Mouse (Mus musculus) liver, postnatal 0 days (tissue): ENCODE measurements at regions not wholly inside any gene's neighbourhood (a gene's known extent, or its start where the extent isn't known, plus 50 kb on each side); places are given as distances from the start of the nearest gene placed in this dataset.

ENCODE experiments used
- ATAC-seq: fragments of 200-750 bp; cut with Nextera tagmentation; 2 replicates; pipeline ENCODE4 v1.8.0; 2017; ENCODE audit warnings: mild to moderate bottlenecking, moderate library complexity
- DNase-seq: peaks from one replicate; pipeline ENCODE4 v3.0.0-alpha.2; 2016
- H3K27ac ChIP-seq: fragments of 300-500 bp; sonication (generic); 2 replicates; pipeline ENCODE4 v1.5.1; 2014; ENCODE audit warnings: antibody characterized with exemption, moderate library complexity, mild to moderate bottlenecking, low read depth
- H3K27me3 ChIP-seq: fragments of 300-500 bp; sonication (generic); 2 replicates; pipeline ENCODE4 v1.6.1; 2014; ENCODE audit warnings: low read length, control low read depth, mixed read lengths; ENCODE audit not compliant: insufficient read depth
- H3K36me3 ChIP-seq: fragments of 300-500 bp; sonication (generic); replicated peaks from 2 replicates; pipeline ENCODE4 v1.6.1; 2014; ENCODE audit warnings: mild to moderate bottlenecking, control low read depth, low read length, moderate library complexity, mixed read lengths; ENCODE audit not compliant: insufficient read depth
- H3K4me1 ChIP-seq: fragments of 300-500 bp; sonication (generic); 2 replicates; pipeline ENCODE4 v1.6.1; 2014; ENCODE audit warnings: antibody characterized with exemption, mild to moderate bottlenecking, control low read depth; ENCODE audit not compliant: insufficient read depth
- H3K4me2 ChIP-seq: fragments of 300-500 bp; sonication (generic); 2 replicates; pipeline ENCODE4 v1.6.1; 2014; ENCODE audit warnings: low read depth, mild to moderate bottlenecking, low read length, moderate library complexity, mixed read lengths
- H3K4me3 ChIP-seq: fragments of 300-500 bp; sonication (generic); 2 replicates; pipeline ENCODE4 v1.5.1; 2014; ENCODE audit warnings: low read depth, low read length
- H3K9ac ChIP-seq: fragments of 300-500 bp; sonication (generic); replicated peaks from 2 replicates; pipeline ENCODE4 v1.6.1; 2014; ENCODE audit warnings: mild to moderate bottlenecking, moderate library complexity
- H3K9me3 ChIP-seq: fragments of 300-500 bp; sonication (generic); 2 replicates; pipeline ENCODE4 v1.6.1; 2016; ENCODE audit warnings: mild to moderate bottlenecking, control low read depth, low read length, mixed read lengths
- CTCF ChIP-seq: sonication (generic); IDR thresholded peaks from 2 replicates; pipeline ENCODE4 v1.5.1; 2016; ENCODE audit warnings: antibody characterized with exemption, low read depth
- EP300 ChIP-seq: IDR thresholded peaks from 2 replicates; pipeline ENCODE4 v1.6.1; 2016; ENCODE audit warnings: antibody characterized with exemption, low read depth, mild to moderate bottlenecking
- WGBS: fragments of 180-500 bp; shearing (Covaris S2); extraction: QIAGEN DNeasy Blood & Tissue Kit; methylation state at CpG from one replicate; pipeline ENCODE4 v1.1.7; 2014; ENCODE audit not compliant: insufficient replicate concordance; 5-methylcytosine and 5-hydroxymethylcytosine counted together

DNA sequence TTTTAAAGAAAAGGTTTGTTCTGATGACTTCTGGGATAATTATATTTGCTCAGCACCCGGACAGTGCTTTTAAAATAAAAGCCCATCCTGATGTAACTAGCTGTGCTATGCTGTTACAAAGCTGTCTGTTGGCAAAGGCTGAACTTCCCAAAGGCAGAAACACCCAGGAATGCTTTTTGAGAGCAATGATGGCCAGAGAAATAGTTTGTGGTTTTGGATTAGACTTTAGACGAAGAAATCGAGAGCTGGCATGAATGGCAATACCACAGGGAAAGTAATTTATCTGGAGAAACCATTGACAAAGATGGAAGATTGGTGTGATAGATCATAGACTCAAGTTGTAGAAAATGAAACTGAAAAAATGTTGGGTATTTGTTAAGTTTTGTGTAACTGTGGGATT is 84.6 kb downstream of the Mbl2 start:
- WGBS: 71% methylated on average over 3 of the region's 3 CpGs
- H3K27me3 ChIP-seq: no peaks in the 10 kb centered on the region
- no peaks in the 10 kb centered on the region for H3K9me3 ChIP-seq
- no peak overlapping the region for H3K27ac ChIP-seq
- H3K36me3 ChIP-seq: no peaks in the 10 kb centered on the region
- no peak overlapping the region for H3K4me3 ChIP-seq
- ATAC-seq: no peak
- no peak overlapping the region for H3K9ac ChIP-seq
- TF ChIP-seq CTCF: no peak
- no peak for TF ChIP-seq EP300
- DNase-seq: no peak
- H3K4me1 ChIP-seq: no peaks in the 10 kb centered on the region
- H3K4me2 ChIP-seq: no peak overlapping the region

DNA sequence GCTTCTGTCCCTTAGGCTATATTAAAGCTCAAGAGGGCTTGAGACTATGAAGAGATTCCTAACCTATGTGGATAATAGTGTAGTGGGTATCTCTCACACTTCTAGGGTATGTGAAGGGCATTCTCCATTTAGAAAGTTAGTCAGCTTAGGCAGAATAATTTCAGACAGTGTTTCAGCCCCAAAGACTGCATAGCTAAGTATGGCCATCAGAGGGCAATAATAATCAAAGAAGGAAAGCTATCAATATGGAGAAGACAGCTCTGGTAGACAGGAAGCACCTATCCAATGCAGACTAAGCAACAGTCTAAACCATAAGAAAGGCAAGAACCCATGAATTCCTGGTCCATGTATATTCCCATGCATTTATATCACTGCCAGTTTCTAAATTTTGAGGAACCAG is 95.0 kb downstream of the Mbl2 start:
- H3K27ac ChIP-seq: no peak overlapping the region
- no peak overlapping the region for H3K9ac ChIP-seq
- H3K4me2 ChIP-seq: no peak overlapping the region
- no peaks in the 10 kb centered on the region for H3K4me1 ChIP-seq
- no peak overlapping the region for H3K4me3 ChIP-seq
- no peaks in the 10 kb centered on the region for H3K9me3 ChIP-seq
- no peaks in the 10 kb centered on the region for H3K36me3 ChIP-seq
- no peaks in the 10 kb centered on the region for H3K27me3 ChIP-seq
- TF ChIP-seq EP300: no peak
- TF ChIP-seq CTCF: peak; percentile 34
- DNase-seq (no peak), ATAC-seq (no peak)

DNA sequence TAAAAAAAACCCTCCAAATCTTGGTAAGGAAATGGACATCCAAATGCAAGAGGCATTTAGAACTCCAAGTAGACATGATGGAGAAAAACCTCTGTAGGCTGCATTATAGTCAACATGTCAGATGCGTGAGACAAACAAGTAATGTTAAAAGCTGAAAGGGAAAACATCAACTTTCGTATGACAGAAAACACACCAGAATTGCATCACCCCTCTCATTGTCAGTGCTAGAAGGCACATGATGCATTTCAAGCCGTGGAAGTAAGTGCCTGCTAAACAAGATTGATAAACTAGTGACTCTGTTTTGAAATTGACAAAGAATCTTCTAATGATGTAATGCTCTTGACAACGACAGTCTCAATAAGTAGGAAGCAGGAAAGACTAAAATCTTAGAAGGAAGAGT is 96.1 kb downstream of the Mbl2 start:
- Histone ChIP-seq H3K9me3 (no peaks in the 10 kb centered on the region), H3K4me3 (no peak overlapping the region), H3K4me2 (no peak overlapping the region), H3K27me3 (no peaks in the 10 kb centered on the region), H3K27ac (no peak overlapping the region), H3K36me3 (no peaks in the 10 kb centered on the region), H3K9ac (no peak overlapping the region), H3K4me1 (no peaks in the 10 kb centered on the region)
- TF ChIP-seq EP300: no peak
- TF ChIP-seq CTCF: no peak
- no peak for DNase-seq
- ATAC-seq: no peak
- WGBS: 67% methylated on average over 4 of the region's 4 CpGs

DNA sequence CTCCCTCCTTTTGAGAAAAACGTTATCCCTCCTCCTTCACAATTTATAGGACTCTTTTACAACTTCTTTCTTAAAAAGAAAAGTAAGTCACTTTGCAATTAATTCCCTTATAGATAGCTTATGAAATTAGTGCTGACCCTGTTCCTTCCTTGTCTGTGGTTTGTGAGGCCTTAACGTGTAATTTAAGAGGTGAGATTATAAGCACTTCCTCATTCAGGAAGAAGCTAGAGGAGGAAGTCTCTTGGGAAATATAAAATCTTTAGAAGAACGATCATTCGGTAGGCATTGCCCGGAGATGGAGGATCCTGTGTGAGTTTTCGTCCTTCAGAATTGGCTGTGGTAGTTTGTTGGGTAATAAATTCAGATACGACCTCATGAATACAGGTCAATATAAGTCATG is 98.0 kb downstream of the Mbl2 start:
- Histone ChIP-seq H3K4me2 (no peak overlapping the region), H3K4me3 (no peak overlapping the region), H3K4me1 (no peaks in the 10 kb centered on the region), H3K9me3 (no peaks in the 10 kb centered on the region), H3K27ac (no peak overlapping the region), H3K36me3 (no peaks in the 10 kb centered on the region), H3K9ac (no peak overlapping the region), H3K27me3 (no peaks in the 10 kb centered on the region)
- 54% methylated on average over 7 of the region's 7 CpGs for WGBS
- no peak for DNase-seq
- TF ChIP-seq CTCF (no peak), EP300 (no peak)
- ATAC-seq: no peak

DNA sequence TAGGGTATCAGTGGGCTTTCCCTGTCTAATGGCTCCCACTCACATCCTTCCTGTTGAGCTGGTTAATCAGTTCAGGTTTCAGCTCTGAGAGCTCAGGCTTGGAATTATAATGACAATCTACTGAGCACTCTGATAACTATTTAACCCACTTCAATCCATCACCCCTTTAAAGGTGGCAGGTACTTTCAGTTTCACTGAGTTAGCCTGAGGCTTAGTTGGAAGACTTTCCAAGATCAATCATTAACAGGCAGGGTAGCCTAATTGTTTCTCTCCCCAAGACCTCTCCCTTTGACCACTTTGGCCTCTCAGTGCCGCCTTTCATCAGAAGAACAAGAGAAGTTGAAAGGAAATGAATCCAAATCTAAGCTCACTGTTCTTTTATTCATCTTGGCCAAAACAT is 99.1 kb downstream of the Mbl2 start:
- WGBS: 42% methylated on average over 1 of the region's 1 CpGs
- no peaks in the 10 kb centered on the region for H3K9me3 ChIP-seq
- H3K4me1 ChIP-seq: no peaks in the 10 kb centered on the region
- no peaks in the 10 kb centered on the region for H3K27me3 ChIP-seq
- DNase-seq (no peak), ATAC-seq (no peak)
- no peak overlapping the region for H3K4me2 ChIP-seq
- no peak overlapping the region for H3K4me3 ChIP-seq
- no peak overlapping the region for H3K27ac ChIP-seq
- no peak for TF ChIP-seq EP300
- no peak for TF ChIP-seq CTCF
- no peak overlapping the region for H3K9ac ChIP-seq
- no peaks in the 10 kb centered on the region for H3K36me3 ChIP-seq

DNA sequence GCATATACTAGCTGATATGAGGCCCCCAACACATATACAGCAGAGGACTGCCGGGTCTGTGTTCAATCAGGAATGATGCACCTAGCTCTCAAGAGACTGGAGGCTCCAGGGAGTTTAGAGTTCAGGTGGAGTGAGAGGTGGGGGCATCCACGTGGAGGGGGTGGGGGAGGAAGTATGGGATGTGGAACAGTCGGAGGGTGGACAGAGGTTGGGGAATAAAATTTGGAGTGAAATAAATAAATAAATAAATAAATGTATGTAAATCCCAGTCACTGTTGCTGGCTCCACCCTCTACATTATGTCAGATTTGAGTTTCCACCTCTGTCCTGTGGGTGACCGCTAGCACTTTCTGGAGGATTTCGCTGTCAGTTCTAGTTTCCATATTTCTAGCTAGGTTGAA is 111.7 kb downstream of the Mbl2 start:
- no peak overlapping the region for H3K4me3 ChIP-seq
- no peak for TF ChIP-seq CTCF
- no peak for TF ChIP-seq EP300
- H3K9me3 ChIP-seq: no peaks in the 10 kb centered on the region
- no peak overlapping the region for H3K4me2 ChIP-seq
- H3K4me1 ChIP-seq: no peaks in the 10 kb centered on the region
- no peaks in the 10 kb centered on the region for H3K36me3 ChIP-seq
- no peak for DNase-seq
- H3K27me3 ChIP-seq: no peaks in the 10 kb centered on the region
- ATAC-seq: no peak
- WGBS: 72% methylated on average over 5 of the region's 5 CpGs
- no peak overlapping the region for H3K9ac ChIP-seq
- H3K27ac ChIP-seq: no peak overlapping the region

DNA sequence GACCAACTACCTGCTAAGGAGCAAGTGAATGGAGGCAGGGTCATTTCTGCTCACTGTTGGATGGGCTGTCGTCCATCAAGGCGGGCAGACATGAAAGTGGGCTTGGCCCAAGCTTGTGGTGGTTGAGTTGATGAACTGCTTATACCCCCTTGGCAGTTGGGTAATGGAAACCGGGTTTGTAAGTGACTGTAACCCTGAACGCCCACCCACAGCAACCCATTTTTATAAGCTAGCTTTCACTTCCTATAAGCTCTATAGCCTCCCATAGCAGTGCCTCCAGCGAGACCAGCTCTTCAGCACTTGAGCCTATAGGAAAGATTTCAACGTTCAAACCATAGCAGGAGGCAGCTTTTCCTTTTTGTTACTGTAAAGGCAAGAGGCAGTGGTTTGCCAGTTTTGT is 116.2 kb downstream of the Mbl2 start:
- no peaks in the 10 kb centered on the region for H3K9me3 ChIP-seq
- H3K4me1 ChIP-seq: no peaks in the 10 kb centered on the region
- no peak for TF ChIP-seq EP300
- TF ChIP-seq CTCF: no peak

More for the DNA sequence above, 116.2 kb downstream of the Mbl2 start:
- WGBS: 57% methylated on average over 6 of the region's 6 CpGs
- DNase-seq (no peak), ATAC-seq (no peak)
- Histone ChIP-seq H3K27ac (no peak overlapping the region), H3K4me2 (no peak overlapping the region), H3K4me3 (no peak overlapping the region), H3K9ac (no peak overlapping the region), H3K27me3 (no peaks in the 10 kb centered on the region), H3K36me3 (no peaks in the 10 kb centered on the region)
